Mouse (Mus musculus): ENCODE results near the gene H2afx. TPM values are rescaled to one million over a fixed set of nuclear protein-coding genes. Genes with fewer than 3 reads are reported as not detected.
A peak's percentile ranks its signal among the peaks of the same experiment; 100 is the strongest.
"Not testable (repeated sequence)": the region's sequence is repeated elsewhere in the genome, so short reads cannot be mapped to it uniquely, and the experiment has no call there.

Gene H2afx
- polyA plus RNA-seq, 1 experiment, result 347 TPM

GRCm38 (mm10) chr9:44351396-44351795 is 16.9 kb downstream of the H2afx start:
- Histone ChIP-seq H3K36me3 (ENCODE audit: control insufficient read depth, insufficient read depth) (peaks cover 66% of the 10 kb centered on the region), H3ac (ENCODE audit: control insufficient read depth, insufficient read length, low read depth) (no peak overlapping the region), H3K79me2 (ENCODE audit: control insufficient read depth, insufficient read depth) (no peaks in the 10 kb centered on the region), H3K4me3 (ENCODE audit: insufficient read depth, poor library complexity, severe bottlenecking) (no peak overlapping the region), H3K79me3 (ENCODE audit: low read depth) (no peaks in the 10 kb centered on the region), H3K27me3 (ENCODE audit: control insufficient read depth, insufficient read depth, insufficient read length) (no peaks in the 10 kb centered on the region)
- TF ChIP-seq CEBPB (IDR thresholded peaks at IDR 0.05; ENCODE audit: low read depth) (no peak), MYOG (IDR thresholded peaks at IDR 0.05; ENCODE audit: control insufficient read depth, extremely low read depth, insufficient read length) (no peak), CTCF (IDR thresholded peaks at IDR 0.05; ENCODE audit: control insufficient read depth, insufficient read depth, insufficient read length) (no peak), USF1 (IDR thresholded peaks at IDR 0.05; ENCODE audit: low read depth) (no peak), FOSL1 (IDR thresholded peaks at IDR 0.05; ENCODE audit: insufficient read depth, low read length, poor library complexity, severe bottlenecking) (no peak), MAX (IDR thresholded peaks at IDR 0.05) (no peak), MYOD1 (IDR thresholded peaks at IDR 0.05; ENCODE audit: control insufficient read depth, insufficient read length, low read depth) (no peak)

- TF ChIP-seq CTCF (IDR thresholded peaks at IDR 0.05; ENCODE audit: control insufficient read depth, insufficient read depth, insufficient read length), result no peak
- no peak for TF ChIP-seq MYOG (IDR thresholded peaks at IDR 0.05; ENCODE audit: control insufficient read depth, extremely low read depth, insufficient read length)
- TF ChIP-seq FOSL1 (IDR thresholded peaks at IDR 0.05; ENCODE audit: insufficient read depth, low read length, poor library complexity, severe bottlenecking), result no peak
- no peak for TF ChIP-seq MYOD1 (IDR thresholded peaks at IDR 0.05; ENCODE audit: control insufficient read depth, insufficient read length, low read depth)
- no peak for TF ChIP-seq USF1 (IDR thresholded peaks at IDR 0.05; ENCODE audit: low read depth)
- TF ChIP-seq MAX (IDR thresholded peaks at IDR 0.05), result no peak
- no peak for TF ChIP-seq CEBPB (IDR thresholded peaks at IDR 0.05; ENCODE audit: low read depth)
- Histone ChIP-seq H3K4me3 (ENCODE audit: insufficient read depth, poor library complexity, severe bottlenecking) (no peak overlapping the region), H3K79me3 (ENCODE audit: low read depth) (no peaks in the 10 kb centered on the region), H3K27me3 (ENCODE audit: control insufficient read depth, insufficient read depth, insufficient read length) (no peaks in the 10 kb centered on the region), H3K36me3 (ENCODE audit: control insufficient read depth, insufficient read depth) (peaks cover 62% of the 10 kb centered on the region), H3K79me2 (ENCODE audit: control insufficient read depth, insufficient read depth) (no peaks in the 10 kb centered on the region), H3ac (ENCODE audit: control insufficient read depth, insufficient read length, low read depth) (no peak overlapping the region)
Measured at GRCm38 (mm10) chr9:44352337-44352736, 17.8 kb downstream of the H2afx start.

GRCm38 (mm10) chr9:44353142-44353541 is 18.6 kb downstream of the H2afx start:
- H3ac ChIP-seq (ENCODE audit: control insufficient read depth, insufficient read length, low read depth), result no peak overlapping the region
- peaks cover 58% of the 10 kb centered on the region for H3K36me3 ChIP-seq (ENCODE audit: control insufficient read depth, insufficient read depth)
- H3K79me2 ChIP-seq (ENCODE audit: control insufficient read depth, insufficient read depth), result no peaks in the 10 kb centered on the region
- TF ChIP-seq USF1 (IDR thresholded peaks at IDR 0.05; ENCODE audit: low read depth) (no peak), MAX (IDR thresholded peaks at IDR 0.05) (no peak), MYOG (IDR thresholded peaks at IDR 0.05; ENCODE audit: control insufficient read depth, extremely low read depth, insufficient read length) (no peak), MYOD1 (IDR thresholded peaks at IDR 0.05; ENCODE audit: control insufficient read depth, insufficient read length, low read depth) (no peak), CTCF (IDR thresholded peaks at IDR 0.05; ENCODE audit: control insufficient read depth, insufficient read depth, insufficient read length) (no peak), FOSL1 (IDR thresholded peaks at IDR 0.05; ENCODE audit: insufficient read depth, low read length, poor library complexity, severe bottlenecking) (no peak), CEBPB (IDR thresholded peaks at IDR 0.05; ENCODE audit: low read depth) (no peak)
- H3K79me3 ChIP-seq (ENCODE audit: low read depth), result no peaks in the 10 kb centered on the region
- H3K4me3 ChIP-seq (ENCODE audit: insufficient read depth, poor library complexity, severe bottlenecking), result no peak overlapping the region
- H3K27me3 ChIP-seq (ENCODE audit: control insufficient read depth, insufficient read depth, insufficient read length), result no peaks in the 10 kb centered on the region

GRCm38 (mm10) chr9:44357207-44357606 is 22.7 kb downstream of the H2afx start:
- Histone ChIP-seq H3ac (ENCODE audit: control insufficient read depth, insufficient read length, low read depth) (no peak overlapping the region), H3K4me3 (ENCODE audit: insufficient read depth, poor library complexity, severe bottlenecking) (no peak overlapping the region), H3K79me2 (ENCODE audit: control insufficient read depth, insufficient read depth) (peaks cover 13% of the 10 kb centered on the region), H3K27me3 (ENCODE audit: control insufficient read depth, insufficient read depth, insufficient read length) (no peaks in the 10 kb centered on the region), H3K79me3 (ENCODE audit: low read depth) (no peaks in the 10 kb centered on the region), H3K36me3 (ENCODE audit: control insufficient read depth, insufficient read depth) (peaks cover 45% of the 10 kb centered on the region)
- TF ChIP-seq MAX (IDR thresholded peaks at IDR 0.05), result no peak
- TF ChIP-seq MYOD1 (IDR thresholded peaks at IDR 0.05; ENCODE audit: control insufficient read depth, insufficient read length, low read depth), result no peak
- no peak for TF ChIP-seq CEBPB (IDR thresholded peaks at IDR 0.05; ENCODE audit: low read depth)
- TF ChIP-seq FOSL1 (IDR thresholded peaks at IDR 0.05; ENCODE audit: insufficient read depth, low read length, poor library complexity, severe bottlenecking), result no peak
- TF ChIP-seq CTCF (IDR thresholded peaks at IDR 0.05; ENCODE audit: control insufficient read depth, insufficient read depth, insufficient read length), result no peak
- no peak for TF ChIP-seq USF1 (IDR thresholded peaks at IDR 0.05; ENCODE audit: low read depth)
- no peak for TF ChIP-seq MYOG (IDR thresholded peaks at IDR 0.05; ENCODE audit: control insufficient read depth, extremely low read depth, insufficient read length)

- Histone ChIP-seq H3K79me2 (ENCODE audit: control insufficient read depth, insufficient read depth) (peaks cover 13% of the 10 kb centered on the region), H3K27me3 (ENCODE audit: control insufficient read depth, insufficient read depth, insufficient read length) (no peaks in the 10 kb centered on the region), H3K4me3 (ENCODE audit: insufficient read depth, poor library complexity, severe bottlenecking) (peak within 1 kb of the TSS; percentile 75), H3K79me3 (ENCODE audit: low read depth) (no peaks in the 10 kb centered on the region), H3K36me3 (ENCODE audit: control insufficient read depth, insufficient read depth) (peaks cover 12% of the 10 kb centered on the region), H3ac (ENCODE audit: control insufficient read depth, insufficient read length, low read depth) (peak within 1 kb of the TSS; percentile 90)
- TF ChIP-seq CEBPB (IDR thresholded peaks at IDR 0.05; ENCODE audit: low read depth) (no peak), MAX (IDR thresholded peaks at IDR 0.05) (peak; percentile 65), USF1 (IDR thresholded peaks at IDR 0.05; ENCODE audit: low read depth) (peak; percentile 99), CTCF (IDR thresholded peaks at IDR 0.05; ENCODE audit: control insufficient read depth, insufficient read depth, insufficient read length) (no peak), MYOG (IDR thresholded peaks at IDR 0.05; ENCODE audit: control insufficient read depth, extremely low read depth, insufficient read length) (no peak), FOSL1 (IDR thresholded peaks at IDR 0.05; ENCODE audit: insufficient read depth, low read length, poor library complexity, severe bottlenecking) (no peak), MYOD1 (IDR thresholded peaks at IDR 0.05; ENCODE audit: control insufficient read depth, insufficient read length, low read depth) (no peak)
Measured at GRCm38 (mm10) chr9:44361190-44361917, 26.9 kb downstream of the H2afx start, which contains the start of gene Vps11. Gene Vps11 (minus strand): TSS chr9:44361670.

- H3K79me3 ChIP-seq (ENCODE audit: low read depth); H3K27me3 ChIP-seq (ENCODE audit: control insufficient read depth, insufficient read depth, insufficient read length); H3K4me3 ChIP-seq (ENCODE audit: insufficient read depth, poor library complexity, severe bottlenecking); H3ac ChIP-seq (ENCODE audit: control insufficient read depth, insufficient read length, low read depth): not testable (repeated sequence)
- H3K36me3 ChIP-seq (ENCODE audit: control insufficient read depth, insufficient read depth), result peaks cover 12% of the 10 kb centered on the region
- H3K79me2 ChIP-seq (ENCODE audit: control insufficient read depth, insufficient read depth), result peaks cover 13% of the 10 kb centered on the region
Measured at GRCm38 (mm10) chr9:44361931-44362330, 27.4 kb downstream of the H2afx start.

Data from C2C12 (cell line).